Mouse (Mus musculus) right cerebral cortex, postnatal 36 days (tissue): ENCODE measurements around the gene 1700015F17Rik.

Source experiments
- DNase-seq, 2 experiments: peaks; one replicate each; pipeline ENCODE4 v3.0.0; 2022; ENCODE audit warnings: low spot score in 2 of 2, mixed read lengths in 1 of 2

The 1700015F17Rik gene

GRCm38 (mm10) chr5:5479043-5479442, at the start of gene 1700015F17Rik:
Gene 1700015F17Rik, minus strand, starts transcription at chr5:5479143.
- no peak for DNase-seq

DNA sequence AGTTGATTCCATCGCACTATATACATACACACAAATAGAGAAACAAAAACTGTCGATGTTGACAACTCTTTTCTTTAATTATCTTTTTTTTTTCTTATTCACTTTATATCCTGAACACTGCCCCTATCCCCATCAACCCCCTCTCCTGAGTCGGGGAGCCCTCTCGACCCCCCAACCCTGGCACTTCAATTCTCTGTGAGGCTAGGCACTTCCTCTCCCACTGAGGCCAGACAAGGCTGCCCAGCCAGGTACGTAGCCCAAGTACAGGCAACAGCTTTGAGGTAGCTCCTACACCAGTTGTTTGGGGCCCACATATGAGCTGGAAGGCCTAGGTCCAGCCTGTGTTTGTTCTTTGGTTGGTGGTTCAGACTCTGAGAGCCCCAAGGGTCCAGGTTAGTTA, 36.5 kb upstream of the 1700015F17Rik start:
- no peak for DNase-seq

- peak; percentile 96 to 97 for DNase-seq
Measured at GRCm38 (mm10) chr5:5514196-5515076, 35.5 kb upstream of the 1700015F17Rik start, which contains the start of gene Cldn12. Gene Cldn12, minus strand, starts transcription at chr5:5514958.

DNA sequence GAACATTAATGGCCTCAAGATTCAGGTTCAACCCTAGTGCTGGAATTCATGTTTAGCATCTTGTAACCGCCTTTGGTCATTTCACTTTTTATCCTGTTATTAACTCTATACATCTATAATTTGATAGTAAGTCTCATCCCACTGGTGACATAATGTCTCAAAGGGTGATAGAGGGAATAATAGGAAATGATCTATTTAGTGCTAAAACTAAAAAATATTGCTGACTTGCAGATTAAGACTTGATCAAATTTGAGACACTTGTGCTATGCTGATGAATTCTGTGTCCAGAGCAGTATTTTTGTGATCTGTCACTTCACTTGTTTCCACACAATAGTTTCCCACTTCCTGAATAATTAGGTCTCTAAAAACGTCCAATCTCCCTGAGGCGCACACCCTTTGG, 32.5 kb upstream of the 1700015F17Rik start:
- DNase-seq: no peak

GRCm38 (mm10) chr5:5510989-5511388, 32.0 kb upstream of the 1700015F17Rik start:
- peak in 1 of 2 experiments; percentile 50 for DNase-seq

GRCm38 (mm10) chr5:5510304-5510887, 31.5 kb upstream of the 1700015F17Rik start:
- DNase-seq: peak in 1 of 2 experiments; percentile 10

DNA sequence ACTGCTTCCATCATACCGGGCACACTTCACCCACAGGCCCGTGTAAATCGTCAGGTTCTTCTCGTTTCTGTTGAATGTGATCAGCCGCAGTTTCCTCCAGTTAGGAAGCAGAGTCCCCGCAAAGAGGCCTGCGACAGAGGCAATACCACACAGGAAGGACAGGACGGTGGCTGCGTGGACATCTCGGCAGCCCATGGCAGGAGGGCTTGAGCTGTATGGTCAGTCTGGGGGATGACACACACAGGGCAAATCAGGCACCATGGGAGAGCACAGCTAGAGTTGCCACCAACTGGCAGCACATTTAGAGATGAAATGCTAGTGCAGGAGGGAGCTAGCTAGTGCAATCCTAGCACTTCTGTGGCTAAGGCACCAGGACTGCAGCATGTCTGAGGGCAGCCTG, 29.3 kb upstream of the 1700015F17Rik start:
- no peak for DNase-seq

DNA sequence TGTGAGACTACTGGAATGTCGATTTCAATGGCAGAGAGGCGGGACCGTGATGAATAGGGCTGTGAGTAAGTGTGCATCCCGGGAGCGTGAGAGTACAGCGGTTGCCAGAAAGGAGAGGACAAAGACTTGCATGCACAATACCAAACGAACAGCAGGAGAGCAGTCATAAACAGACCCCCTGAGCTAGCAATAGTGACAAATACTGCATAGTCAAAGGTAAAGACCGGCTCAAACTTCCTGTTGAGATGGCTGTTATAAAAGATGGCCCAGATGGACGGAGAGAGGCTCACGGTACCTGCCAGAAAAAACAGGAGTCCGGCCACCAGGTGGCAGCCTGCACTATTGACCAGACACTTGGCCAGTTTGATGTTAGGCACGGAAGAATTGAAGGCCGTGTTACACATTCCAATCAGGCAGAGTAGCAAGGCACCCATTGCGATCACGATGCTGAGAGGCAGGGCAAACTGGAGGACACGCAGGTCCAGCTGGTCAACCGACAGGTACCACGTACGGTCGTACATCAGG, 28.8 kb upstream of the 1700015F17Rik start:
- DNase-seq: peak; percentile 34 to 52

DNA sequence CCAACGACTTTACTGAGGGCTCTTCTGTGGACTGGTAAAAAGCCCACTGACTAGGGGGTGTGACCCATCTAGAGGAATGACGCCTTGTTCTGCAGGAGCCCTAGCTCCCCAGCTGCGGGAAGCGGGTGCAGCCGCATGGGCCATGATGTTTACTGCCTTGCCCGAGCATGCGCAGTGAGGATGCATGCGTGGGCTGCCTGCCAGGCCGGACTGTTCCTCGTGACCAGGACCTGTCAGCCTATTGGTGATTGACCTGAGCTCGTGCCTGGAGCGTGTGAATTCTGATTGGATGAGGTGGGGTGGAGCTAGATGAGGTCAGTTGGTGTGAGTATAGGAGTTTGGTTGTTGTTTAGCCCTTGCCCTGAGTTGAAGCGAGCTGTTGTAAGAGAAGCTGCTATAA, 25.5 kb upstream of the 1700015F17Rik start:
- DNase-seq: no peak

DNA sequence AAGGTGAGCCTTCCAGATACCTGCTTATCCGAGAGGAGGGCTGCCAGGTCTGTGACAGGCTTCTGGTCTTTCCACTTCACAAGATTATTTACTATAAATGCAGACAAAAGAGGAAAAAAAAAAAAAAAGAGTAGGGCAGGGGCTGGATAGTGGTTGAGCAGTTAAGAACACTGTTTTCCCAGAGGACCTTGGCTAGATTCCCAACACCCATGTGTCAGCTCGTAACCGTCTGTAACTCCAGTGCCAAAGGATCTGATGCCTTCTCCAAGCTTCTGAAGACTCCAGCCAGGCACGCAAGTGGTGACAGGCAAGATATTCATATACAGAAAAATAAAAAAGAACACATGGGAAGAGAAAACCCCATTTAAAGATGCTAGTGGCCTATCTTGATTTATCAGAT, 24.4 kb upstream of the 1700015F17Rik start:
- no peak for DNase-seq

GRCm38 (mm10) chr5:5501583-5501982, 22.6 kb upstream of the 1700015F17Rik start:
- no peak for DNase-seq

GRCm38 (mm10) chr5:5496393-5496792, 17.4 kb upstream of the 1700015F17Rik start:
- DNase-seq: no peak

DNA sequence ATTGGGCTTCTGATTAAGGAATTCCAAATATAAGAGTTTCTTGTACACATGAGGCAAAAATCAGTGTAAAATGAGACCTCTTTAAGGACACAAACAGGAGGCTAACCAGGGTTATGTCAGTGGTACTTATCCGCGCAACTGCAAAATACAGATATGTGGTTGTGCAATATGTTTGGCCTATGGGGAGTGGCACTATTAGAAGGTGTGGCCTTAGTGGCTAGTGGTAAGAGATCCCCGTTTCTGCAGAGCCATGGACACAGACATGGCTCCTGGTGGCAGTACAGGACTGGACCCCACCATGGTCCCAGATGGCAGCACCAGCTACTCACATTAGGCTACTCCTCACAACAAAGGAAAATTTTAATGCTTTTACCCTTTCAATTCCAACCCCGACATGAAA, 16.1 kb upstream of the 1700015F17Rik start:
- DNase-seq: no peak

- peak in 1 of 2 experiments; percentile 9 for DNase-seq
Measured at GRCm38 (mm10) chr5:5494269-5495005, 15.5 kb upstream of the 1700015F17Rik start.

DNA sequence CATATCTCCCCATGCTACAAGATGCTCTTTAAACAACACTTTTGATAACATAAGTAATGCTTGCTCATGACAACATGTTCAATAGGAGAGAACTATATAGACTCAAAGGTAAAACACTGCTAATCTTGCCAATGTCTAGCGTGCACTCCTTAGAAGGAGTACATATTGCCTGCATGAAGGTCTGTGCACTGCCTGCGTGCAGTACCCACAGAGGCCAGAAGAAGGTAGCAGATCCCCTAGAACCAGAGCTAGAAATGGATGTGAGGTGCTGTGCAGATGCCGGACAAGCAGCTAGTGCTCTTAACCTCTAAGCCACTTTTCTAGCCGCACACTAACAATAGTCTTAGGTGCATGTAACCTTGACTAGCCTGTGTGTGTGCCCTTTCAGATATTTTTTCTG, 13.2 kb upstream of the 1700015F17Rik start:
- DNase-seq: no peak

- no peak for DNase-seq
Measured at GRCm38 (mm10) chr5:5486071-5486470, 7.1 kb upstream of the 1700015F17Rik start.

DNA sequence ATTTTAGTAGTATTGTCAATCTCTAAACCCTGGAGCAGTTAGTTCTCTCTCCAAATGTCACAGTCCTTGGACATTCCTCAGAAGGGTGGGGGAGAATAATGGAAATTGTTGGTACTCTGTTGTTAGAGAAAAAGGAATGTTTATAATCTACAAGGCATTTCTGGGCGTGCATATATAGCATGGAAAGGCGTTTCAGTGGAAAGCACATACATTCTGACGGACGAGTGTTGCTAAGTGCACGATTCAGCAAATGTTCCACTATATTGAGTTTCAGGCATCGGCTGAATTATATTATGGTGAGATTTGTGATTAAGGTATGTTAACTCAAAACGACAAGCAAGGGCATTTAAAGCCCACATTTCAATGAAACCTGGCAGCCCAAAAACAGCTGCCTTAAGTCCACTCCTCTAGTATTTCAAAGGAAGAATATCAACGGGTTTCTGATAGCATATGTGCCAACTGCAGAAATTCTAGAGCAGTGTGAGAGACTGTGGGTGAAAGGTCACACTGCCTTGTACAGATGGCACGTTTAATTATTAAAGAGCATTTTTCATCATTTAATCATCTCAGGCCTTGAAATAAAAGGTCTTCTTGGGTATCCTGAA, 4.4 kb upstream of the 1700015F17Rik start:
- DNase-seq: no peak

DNA sequence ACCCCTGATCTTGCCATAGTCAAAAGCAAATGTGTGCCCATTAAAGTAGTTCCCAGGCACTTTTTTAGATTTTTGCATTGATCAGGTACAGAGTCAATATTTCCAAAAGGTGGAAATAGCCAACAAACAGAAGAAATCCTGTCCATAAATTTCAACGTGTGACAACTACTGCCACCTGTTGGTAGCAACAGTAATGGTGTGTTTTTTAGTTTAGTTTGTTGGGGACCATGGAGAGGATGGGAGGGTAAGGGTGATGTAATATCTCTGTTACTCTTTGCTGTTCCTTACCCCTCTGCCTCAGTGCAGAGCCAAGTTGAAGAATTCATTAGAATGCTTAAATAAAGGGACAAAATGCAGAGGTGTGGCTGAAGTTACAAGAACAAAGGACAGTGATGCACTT, 2.7 kb upstream of the 1700015F17Rik start:
- no peak for DNase-seq

GRCm38 (mm10) chr5:5476133-5476532, 2.8 kb downstream of the 1700015F17Rik start:
- no peak for DNase-seq

- DNase-seq: no peak
Measured at GRCm38 (mm10) chr5:5465256-5465655, 13.7 kb downstream of the 1700015F17Rik start.

GRCm38 (mm10) chr5:5431746-5432438, 47.1 kb downstream of the 1700015F17Rik start:
- DNase-seq: no peak
